Mouse (Mus musculus): ENCODE data around the gene Dnajc25. TPM values are rescaled to one million over a fixed set of nuclear protein-coding genes. Genes with fewer than 3 reads are reported as not detected.
A peak's percentile ranks its signal among the peaks of the same experiment; 100 is the strongest.

Dnajc25 gene
- polyA plus RNA-seq, 2 experiments = 2.4 to 7.1 TPM

DNA sequence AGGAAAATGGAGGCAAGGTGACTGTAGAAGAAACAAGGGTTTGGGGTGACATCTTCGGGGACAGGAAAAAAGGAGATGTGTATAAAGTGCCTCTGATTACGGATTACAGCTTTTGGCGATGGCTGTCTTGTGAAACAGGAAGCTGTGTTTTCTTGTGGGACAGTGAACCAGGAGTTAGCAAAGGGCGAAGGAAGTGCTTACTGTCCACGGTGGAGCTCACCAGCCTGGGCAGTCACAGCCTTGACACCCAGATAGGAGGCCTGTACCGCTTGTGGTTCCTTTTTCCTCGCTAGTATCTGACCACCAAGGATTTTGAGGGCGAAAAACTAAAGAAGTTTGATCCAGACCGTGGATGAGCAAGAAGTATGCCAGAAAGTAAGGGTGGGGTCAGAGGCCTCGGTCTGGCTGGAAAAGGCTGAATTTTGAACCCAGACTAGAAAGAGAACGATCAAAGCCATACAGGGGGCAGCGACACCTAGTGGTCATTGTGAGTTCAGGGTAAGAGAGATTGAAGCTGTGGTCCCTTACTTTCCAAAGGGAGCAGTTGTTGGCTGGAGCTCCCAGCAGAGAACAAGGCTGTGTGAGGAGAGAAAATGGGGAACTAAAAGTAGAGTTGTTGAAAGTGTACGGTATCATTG, 41.7 kb downstream of the Dnajc25 start:
- H3K4me1 ChIP-seq (replicated peaks; ENCODE audit: control insufficient read depth in 2 of 2, insufficient read depth in 2 of 2, low read length in 1 of 2) = peaks cover 0 to 11% of the 10 kb centered on the region in 2 experiments; a peak in 3 of 4 replicates
- DNase-seq (ENCODE audit: low read depth in 3 of 3, low spot score in 3 of 3) (peak; percentile 69 to 73 (median 71)), ATAC-seq (ENCODE audit: insufficient read depth) (peak; percentile 44; the same call in 1 of the 2 replicates)
- no peaks in the 10 kb centered on the region for H3K9me3 ChIP-seq (ENCODE audit: control insufficient read depth, low read length)
- no peaks in the 10 kb centered on the region for H3K27me3 ChIP-seq (ENCODE audit: control insufficient read depth, insufficient read depth, low read length)
- 13% methylated on average over 13 of the region's 13 CpGs for WGBS (ENCODE audit: insufficient replicate concordance)
- no peak overlapping the region for H3K4me3 ChIP-seq (ENCODE audit: insufficient read depth in 1 of 2, low read depth in 2 of 2, low read length in 2 of 2)
- peak overlapping the region; percentile 78 for H3K4me2 ChIP-seq (ENCODE audit: low read depth)
- TF ChIP-seq EP300 (IDR thresholded peaks at IDR 0.05; ENCODE audit: low read depth) (no peak), CTCF (IDR thresholded peaks at IDR 0.05; ENCODE audit: low read depth) (peak; percentile 94)
- no peak overlapping the region for H3K9ac ChIP-seq (replicated peaks)
- no peaks in the 10 kb centered on the region for H3K36me3 ChIP-seq (replicated peaks; ENCODE audit: control insufficient read depth, insufficient read depth, low read depth)
- H3K27ac ChIP-seq = no peak overlapping the region

GRCm38 (mm10) chr4:59037525-59037924, 42.7 kb downstream of the Dnajc25 start:
- WGBS (ENCODE audit: insufficient replicate concordance) = 64% methylated on average over 3 of the region's 3 CpGs

DNA sequence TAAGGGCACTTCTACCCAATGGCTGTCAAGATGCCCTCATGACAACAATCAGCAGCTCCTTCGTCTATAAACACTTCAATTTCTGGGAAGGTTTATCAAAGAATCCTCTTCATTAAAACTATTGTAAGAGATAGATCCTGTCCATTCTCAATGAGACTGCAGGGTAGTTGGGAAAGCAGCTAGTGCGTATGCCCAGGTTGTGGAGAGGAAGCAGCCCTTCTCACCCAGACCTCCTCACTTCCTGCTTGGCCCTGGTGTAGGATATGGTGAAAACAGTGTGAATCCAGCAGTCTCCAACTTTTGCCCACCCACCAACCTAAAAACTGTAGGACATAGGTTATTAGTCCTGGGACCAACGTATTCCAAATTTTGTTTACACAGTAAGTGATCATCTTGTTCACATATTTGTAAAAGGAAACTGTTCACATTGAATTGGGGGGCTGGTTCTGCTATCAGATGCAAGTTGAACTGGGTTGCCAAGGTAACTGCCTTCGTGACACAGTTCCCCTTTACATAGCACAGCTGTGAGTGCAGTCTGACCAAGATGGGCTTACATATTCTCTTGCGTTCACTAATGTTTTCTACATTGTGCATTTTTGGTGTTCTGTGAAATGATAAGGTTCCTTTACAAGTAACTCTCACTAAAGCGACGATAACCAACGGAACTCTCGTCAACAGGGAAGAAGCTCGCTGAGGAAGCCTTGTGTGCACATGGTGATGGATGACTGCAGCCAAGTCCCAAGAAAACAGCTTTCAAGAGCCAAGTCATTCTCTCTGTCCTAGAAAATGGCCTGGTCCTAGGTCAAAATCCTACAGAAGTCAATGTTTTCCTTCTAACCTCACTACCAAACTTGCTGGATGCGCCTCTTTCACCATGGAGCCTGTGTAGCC, 45.8 kb downstream of the Dnajc25 start:
- Histone ChIP-seq H3K36me3 (replicated peaks; ENCODE audit: control insufficient read depth, insufficient read depth, low read depth) (no peaks in the 10 kb centered on the region), H3K4me1 (replicated peaks; ENCODE audit: control insufficient read depth in 2 of 2, insufficient read depth in 2 of 2, low read length in 1 of 2) (peaks cover 0 to 9% of the 10 kb centered on the region in 2 experiments; a peak in 3 of 4 replicates), H3K4me2 (ENCODE audit: low read depth) (no peak overlapping the region), H3K9ac (replicated peaks) (no peak overlapping the region), H3K9me3 (ENCODE audit: control insufficient read depth, low read length) (no peaks in the 10 kb centered on the region), H3K27ac (no peak overlapping the region), H3K27me3 (ENCODE audit: control insufficient read depth, insufficient read depth, low read length) (no peaks in the 10 kb centered on the region), H3K4me3 (ENCODE audit: insufficient read depth in 1 of 2, low read depth in 2 of 2, low read length in 2 of 2) (no peak overlapping the region)
- DNase-seq (ENCODE audit: low read depth in 3 of 3, low spot score in 3 of 3) (no peak), ATAC-seq (ENCODE audit: insufficient read depth) (no peak)
- no peak for TF ChIP-seq CTCF (IDR thresholded peaks at IDR 0.05; ENCODE audit: low read depth)
- no peak for TF ChIP-seq EP300 (IDR thresholded peaks at IDR 0.05; ENCODE audit: low read depth)
- 69% methylated on average over 11 of the region's 11 CpGs for WGBS (ENCODE audit: insufficient replicate concordance)

More at GRCm38 (mm10) chr4:59037525-59037924, 42.7 kb downstream of the Dnajc25 start:
- no peaks in the 10 kb centered on the region for H3K9me3 ChIP-seq (ENCODE audit: control insufficient read depth, low read length)
- H3K4me2 ChIP-seq (ENCODE audit: low read depth) = no peak overlapping the region
- H3K9ac ChIP-seq (replicated peaks) = no peak overlapping the region
- H3K27ac ChIP-seq = no peak overlapping the region
- H3K4me3 ChIP-seq (ENCODE audit: insufficient read depth in 1 of 2, low read depth in 2 of 2, low read length in 2 of 2) = no peak overlapping the region
- H3K27me3 ChIP-seq (ENCODE audit: control insufficient read depth, insufficient read depth, low read length) = no peaks in the 10 kb centered on the region
- no peak for ATAC-seq (ENCODE audit: insufficient read depth)
- no peak for DNase-seq (ENCODE audit: low read depth in 3 of 3, low spot score in 3 of 3)
- no peaks in the 10 kb centered on the region for H3K36me3 ChIP-seq (replicated peaks; ENCODE audit: control insufficient read depth, insufficient read depth, low read depth)
- H3K4me1 ChIP-seq (replicated peaks; ENCODE audit: control insufficient read depth in 2 of 2, insufficient read depth in 2 of 2, low read length in 1 of 2) = peaks cover 0 to 11% of the 10 kb centered on the region in 2 experiments; a peak in 3 of 4 replicates
- TF ChIP-seq EP300 (IDR thresholded peaks at IDR 0.05; ENCODE audit: low read depth) (no peak), CTCF (IDR thresholded peaks at IDR 0.05; ENCODE audit: low read depth) (no peak)

GRCm38 (mm10) chr4:59043074-59043473, 48.2 kb downstream of the Dnajc25 start:
- TF ChIP-seq EP300 (IDR thresholded peaks at IDR 0.05; ENCODE audit: low read depth) (no peak), CTCF (IDR thresholded peaks at IDR 0.05; ENCODE audit: low read depth) (no peak)
- H3K9me3 ChIP-seq (ENCODE audit: control insufficient read depth, low read length) = no peaks in the 10 kb centered on the region
- DNase-seq (ENCODE audit: low read depth in 3 of 3, low spot score in 3 of 3) (no peak), ATAC-seq (ENCODE audit: insufficient read depth) (no peak)
- H3K4me2 ChIP-seq (ENCODE audit: low read depth) = no peak overlapping the region
- no peak overlapping the region for H3K27ac ChIP-seq
- no peaks in the 10 kb centered on the region for H3K27me3 ChIP-seq (ENCODE audit: control insufficient read depth, insufficient read depth, low read length)
- H3K4me1 ChIP-seq (replicated peaks; ENCODE audit: control insufficient read depth in 2 of 2, insufficient read depth in 2 of 2, low read length in 1 of 2) = no peaks in the 10 kb centered on the region
- no peak overlapping the region for H3K4me3 ChIP-seq (ENCODE audit: insufficient read depth in 1 of 2, low read depth in 2 of 2, low read length in 2 of 2)
- WGBS (ENCODE audit: insufficient replicate concordance) = 85% methylated on average over 5 of the region's 5 CpGs
- H3K9ac ChIP-seq (replicated peaks) = no peak overlapping the region
- no peaks in the 10 kb centered on the region for H3K36me3 ChIP-seq (replicated peaks; ENCODE audit: control insufficient read depth, insufficient read depth, low read depth)

GRCm38 (mm10) chr4:59043891-59044290, 49.0 kb downstream of the Dnajc25 start:
- H3K4me1 ChIP-seq (replicated peaks; ENCODE audit: control insufficient read depth in 2 of 2, insufficient read depth in 2 of 2, low read length in 1 of 2) = no peaks in the 10 kb centered on the region
- H3K27ac ChIP-seq = no peak overlapping the region
- H3K27me3 ChIP-seq (ENCODE audit: control insufficient read depth, insufficient read depth, low read length) = no peaks in the 10 kb centered on the region
- H3K36me3 ChIP-seq (replicated peaks; ENCODE audit: control insufficient read depth, insufficient read depth, low read depth) = no peaks in the 10 kb centered on the region
- H3K9ac ChIP-seq (replicated peaks) = no peak overlapping the region
- ATAC-seq (ENCODE audit: insufficient read depth) (no peak), DNase-seq (ENCODE audit: low read depth in 3 of 3, low spot score in 3 of 3) (no peak)
- WGBS (ENCODE audit: insufficient replicate concordance) = 59% methylated on average over 6 of the region's 6 CpGs
- no peaks in the 10 kb centered on the region for H3K9me3 ChIP-seq (ENCODE audit: control insufficient read depth, low read length)
- H3K4me2 ChIP-seq (ENCODE audit: low read depth) = no peak overlapping the region
- no peak for TF ChIP-seq EP300 (IDR thresholded peaks at IDR 0.05; ENCODE audit: low read depth)
- no peak for TF ChIP-seq CTCF (IDR thresholded peaks at IDR 0.05; ENCODE audit: low read depth)
- no peak overlapping the region for H3K4me3 ChIP-seq (ENCODE audit: insufficient read depth in 1 of 2, low read depth in 2 of 2, low read length in 2 of 2)
